26 mouse cellular contexts compared by ENCODE assay signal in genomic region chr11:105719660-105720059, GRCm38 (mm10).
"Had no signal": no experiment of that assay in that cellular context is flagged by ENCODE, and none has a peak within 500 bp of the region (broad histone marks: within the 10 kb centered on the region; RNA-seq: fewer than 3 reads in every experiment).

No protein-coding gene starts in this region.

- H3K27ac ChIP-seq: gastrocnemius, adult 2 months; heart, embryonic 13.5 days; heart, embryonic 15.5 days; hindbrain, embryonic 13.5 days; hindbrain, embryonic 15.5 days; intestine, embryonic 15.5 days; layer of hippocampus, adult 2 months; left cerebral cortex, adult 2 months; limb, embryonic 10.5 days; limb, embryonic 12.5 days; liver, embryonic 13.5 days had no signal

- H3K4me3 ChIP-seq: gastrocnemius, adult 2 months; heart, embryonic 13.5 days; heart, embryonic 15.5 days; hindbrain, embryonic 13.5 days; hindbrain, embryonic 15.5 days; intestine, embryonic 15.5 days; layer of hippocampus, adult 2 months; left cerebral cortex, adult 2 months; limb, embryonic 10.5 days; limb, embryonic 12.5 days; liver, embryonic 13.5 days had no signal

- H3K27me3 ChIP-seq: heart, embryonic 13.5 days; heart, embryonic 15.5 days; hindbrain, embryonic 13.5 days; hindbrain, embryonic 15.5 days; intestine, embryonic 15.5 days; limb, embryonic 12.5 days; liver, embryonic 13.5 days had no signal

- H3K36me3 ChIP-seq: heart, embryonic 13.5 days; heart, embryonic 15.5 days; hindbrain, embryonic 13.5 days; hindbrain, embryonic 15.5 days; intestine, embryonic 15.5 days; limb, embryonic 10.5 days; limb, embryonic 12.5 days; liver, embryonic 13.5 days had no signal

- ATAC-seq: inflammation-experienced regulatory T-cells, adult 6 months; intestine, embryonic 15.5 days; intestine, postnatal 0 days had no signal

- H3K4me2 ChIP-seq: heart, embryonic 11.5 days; heart, embryonic 13.5 days; heart, embryonic 15.5 days; hindbrain, embryonic 13.5 days; hindbrain, embryonic 15.5 days; intestine, embryonic 15.5 days; limb, embryonic 12.5 days; liver, embryonic 11.5 days; liver, embryonic 13.5 days had no signal

- H3K9me3 ChIP-seq: heart, embryonic 13.5 days; heart, embryonic 15.5 days; hindbrain, embryonic 13.5 days; hindbrain, embryonic 15.5 days; intestine, embryonic 15.5 days; limb, embryonic 10.5 days; limb, embryonic 12.5 days; liver, embryonic 13.5 days had no signal

- H3K4me1 ChIP-seq: hindbrain, embryonic 13.5 days; hindbrain, embryonic 15.5 days; intestine, embryonic 15.5 days; limb, embryonic 10.5 days; limb, embryonic 12.5 days; liver, embryonic 13.5 days had no signal

- DNase-seq: gastrocnemius, adult 2 months; gastrocnemius, postnatal 10 days; gastrocnemius, postnatal 25 days; heart, adult 18-20 months; heart, postnatal 10 days; heart, postnatal 36 days; kidney, adult 18-20 months; kidney, adult 8-10 months; kidney, postnatal 10 days; kidney, postnatal 25 days; kidney, postnatal 4 days; liver; liver, embryonic 13.5 days had no signal

- H3K9ac ChIP-seq: heart, embryonic 13.5 days; heart, embryonic 15.5 days; hindbrain, embryonic 13.5 days; hindbrain, embryonic 15.5 days; intestine, embryonic 15.5 days; limb, embryonic 12.5 days; liver, embryonic 13.5 days had no signal
